Mouse (Mus musculus) MEL (cell line): Measurements from ENCODE around the gene Zfp984. TPM values are rescaled to one million over a fixed set of nuclear protein-coding genes. Genes with fewer than 3 reads are reported as not detected.
"Not testable (repeated sequence)": the region's sequence is repeated elsewhere in the genome, so short reads cannot be mapped to it uniquely, and the experiment has no call there.

Experiments
- DNase-seq: peaks from one replicate; pipeline ENCODE4 v3.0.0; 2011; ENCODE audit warnings: low read depth, low spot score
- H3K27ac ChIP-seq: 2 replicates; pipeline ENCODE4 v1.5.1; 2012; ENCODE audit warnings: low read depth, mild to moderate bottlenecking, control low read depth, low read length, moderate library complexity; ENCODE audit not compliant: control insufficient read depth
- H3K27me3 ChIP-seq, 2 experiments: fragments of 150-350 bp in 1 of 2; sonication (generic) in 1 of 2; 2 replicates each; pipeline ENCODE4 v1.6.1; 2012; ENCODE audit warnings: low read length in 2 of 2, mild to moderate bottlenecking in 2 of 2, improper control_type of control experiment in 1 of 2, moderate library complexity in 1 of 2; ENCODE audit not compliant: insufficient read depth in 2 of 2, control insufficient read depth in 1 of 2
- H3K36me3 ChIP-seq, 2 experiments: 2 replicates each; pipeline ENCODE4 v1.6.1; 2012 to 2014; ENCODE audit warnings: low read length in 2 of 2, improper control_type of control experiment in 1 of 2, inconsistent platforms in 1 of 2, mild to moderate bottlenecking in 1 of 2; ENCODE audit not compliant: insufficient read depth in 2 of 2, control insufficient read depth in 1 of 2
- H3K4me1 ChIP-seq, 2 experiments: fragments of 150-350 bp in 1 of 2; sonication (generic) in 1 of 2; 2 replicates each; pipeline ENCODE4 v1.6.1; 2012; ENCODE audit warnings: low read length in 2 of 2, improper control_type of control experiment in 1 of 2, mild to moderate bottlenecking in 1 of 2; ENCODE audit not compliant: insufficient read depth in 2 of 2, control insufficient read depth in 1 of 2
- H3K4me3 ChIP-seq, 2 experiments: fragments of 150-350 bp in 1 of 2; sonication (generic) in 1 of 2; 2 replicates each; pipeline ENCODE4 v1.5.1; 2012; ENCODE audit warnings: low read depth in 2 of 2, low read length in 2 of 2, mild to moderate bottlenecking in 2 of 2, moderate library complexity in 2 of 2, control low read depth in 1 of 2, improper control_type of control experiment in 1 of 2; ENCODE audit not compliant: control insufficient read depth in 1 of 2, insufficient read depth in 1 of 2
- H3K79me2 ChIP-seq: 2 replicates; pipeline ENCODE4 v1.6.1; 2012; ENCODE audit warnings: mild to moderate bottlenecking, low read length, moderate library complexity; ENCODE audit not compliant: control insufficient read depth, poor library complexity, insufficient read depth
- H3K9ac ChIP-seq: 2 replicates; pipeline ENCODE4 v1.6.1; 2012; ENCODE audit warnings: low read depth, mild to moderate bottlenecking, control low read depth, low read length, moderate library complexity; ENCODE audit not compliant: control insufficient read depth, poor library complexity, severe bottlenecking
- H3K9me3 ChIP-seq: fragments of 150-350 bp; sonication (generic); replicated peaks from 2 replicates; pipeline ENCODE4 v1.6.1; 2012; ENCODE audit warnings: mild to moderate bottlenecking, low read length, improper control_type of control experiment, moderate library complexity; ENCODE audit not compliant: insufficient read depth
- CHD1 ChIP-seq: IDR thresholded peaks from 2 replicates; pipeline ENCODE4 v1.6.1; 2012; ENCODE audit warnings: low read depth, mild to moderate bottlenecking, inconsistent platforms, low read length, improper control_type of control experiment
- CHD2 ChIP-seq: IDR thresholded peaks from 2 replicates; pipeline ENCODE4 v1.6.1; 2011; ENCODE audit warnings: low read length, improper control_type of control experiment
- CTCF ChIP-seq, 3 experiments: IDR thresholded peaks in 2 of 3; conservative IDR thresholded peaks in 1 of 3; 2 replicates each; pipeline ENCODE4 v1.5.1; 2011 to 2012; ENCODE audit warnings: low read length in 3 of 3, low read depth in 2 of 3, mild to moderate bottlenecking in 2 of 3, improper control_type of control experiment in 1 of 3, inconsistent platforms in 1 of 3, mixed read lengths in 1 of 3, moderate library complexity in 1 of 3; ENCODE audit not compliant: control insufficient read depth in 1 of 3, insufficient read depth in 1 of 3, poor library complexity in 1 of 3, severe bottlenecking in 1 of 3
- E2F4 ChIP-seq: IDR thresholded peaks from 2 replicates; pipeline ENCODE4 v1.6.1; 2011; ENCODE audit warnings: low read depth, low read length, improper control_type of control experiment, borderline replicate concordance
- EP300 ChIP-seq, 2 experiments: IDR thresholded peaks; 2 replicates each; pipeline ENCODE4 v1.6.1; 2011; ENCODE audit warnings: improper control_type of control experiment in 2 of 2, low read length in 2 of 2, low read depth in 1 of 2, mild to moderate bottlenecking in 1 of 2
- ETS1 ChIP-seq: IDR thresholded peaks from 2 replicates; pipeline ENCODE4 v1.6.1; 2012; ENCODE audit warnings: low read depth, mild to moderate bottlenecking, inconsistent platforms, low read length, improper control_type of control experiment, moderate library complexity
- GABPA ChIP-seq: IDR thresholded peaks from 2 replicates; pipeline ENCODE4 v1.6.1; 2012; ENCODE audit warnings: low read depth, mild to moderate bottlenecking, inconsistent platforms, low read length, improper control_type of control experiment, moderate library complexity
- MAX ChIP-seq: IDR thresholded peaks from 2 replicates; pipeline ENCODE4 v1.6.1; 2011; ENCODE audit warnings: low read length, improper control_type of control experiment
- MEF2A ChIP-seq: IDR thresholded peaks from 2 replicates; pipeline ENCODE4 v1.6.1; 2014; ENCODE audit warnings: low read depth, mild to moderate bottlenecking, inconsistent platforms, low read length, improper control_type of control experiment; ENCODE audit not compliant: poor library complexity, insufficient replicate concordance, severe bottlenecking; ENCODE audit errors: extremely low read depth
- MXI1 ChIP-seq: IDR thresholded peaks from 2 replicates; pipeline ENCODE4 v1.6.1; 2011; ENCODE audit warnings: mild to moderate bottlenecking, low read depth, low read length, improper control_type of control experiment
- MYB ChIP-seq: IDR thresholded peaks from 2 replicates; pipeline ENCODE4 v1.6.1; 2011; ENCODE audit warnings: mild to moderate bottlenecking, low read depth, low read length, improper control_type of control experiment
- NRF1 ChIP-seq: IDR thresholded peaks from 2 replicates; pipeline ENCODE4 v1.6.1; 2014; ENCODE audit warnings: low read depth, mild to moderate bottlenecking, inconsistent platforms, low read length, improper control_type of control experiment, moderate library complexity; ENCODE audit not compliant: poor library complexity, insufficient read depth, severe bottlenecking
- POLR2AphosphoS5 ChIP-seq: IDR thresholded peaks from 2 replicates; pipeline ENCODE4 v1.6.1; 2012; ENCODE audit warnings: low read depth, borderline replicate concordance, mild to moderate bottlenecking, inconsistent platforms, low read length, moderate library complexity, mixed read lengths
- RAD21 ChIP-seq: IDR thresholded peaks from 2 replicates; pipeline ENCODE4 v1.6.1; 2011; ENCODE audit warnings: mild to moderate bottlenecking, low read depth, low read length, improper control_type of control experiment
- RCOR1 ChIP-seq: IDR thresholded peaks from 2 replicates; pipeline ENCODE4 v1.6.1; 2012; ENCODE audit warnings: low read depth, mild to moderate bottlenecking, inconsistent platforms, low read length, improper control_type of control experiment
- SIN3A ChIP-seq: IDR thresholded peaks from 2 replicates; pipeline ENCODE4 v1.6.1; 2012; ENCODE audit warnings: low read length, improper control_type of control experiment, inconsistent platforms
- TAL1 ChIP-seq: IDR thresholded peaks from 2 replicates; pipeline ENCODE4 v1.6.1; 2012; ENCODE audit warnings: mild to moderate bottlenecking, inconsistent platforms, low read length, moderate library complexity, mixed read lengths
- TCF12 ChIP-seq: IDR thresholded peaks from 2 replicates; pipeline ENCODE4 v1.6.1; 2014; ENCODE audit warnings: low read depth, mild to moderate bottlenecking, inconsistent platforms, low read length, improper control_type of control experiment, moderate library complexity
- USF1 ChIP-seq: IDR thresholded peaks from 2 replicates; pipeline ENCODE4 v1.6.1; 2014; ENCODE audit warnings: low read depth, mild to moderate bottlenecking, inconsistent platforms, low read length, improper control_type of control experiment, moderate library complexity
- ZMIZ1 ChIP-seq: IDR thresholded peaks from 2 replicates; pipeline ENCODE4 v1.6.1; 2012; ENCODE audit warnings: low read depth, mild to moderate bottlenecking, inconsistent platforms, low read length, improper control_type of control experiment, moderate library complexity
- ZNF384 ChIP-seq: IDR thresholded peaks from 2 replicates; pipeline ENCODE4 v1.6.1; 2012; ENCODE audit warnings: low read depth, mild to moderate bottlenecking, inconsistent platforms, low read length, improper control_type of control experiment
- polyA plus RNA-seq, 2 experiments: library from polyadenylated mRNA; stranded (reverse) in 1 of 2; unstranded in 1 of 2; fragments of >175 nt in 1 of 2; fragments of >200 nt in 1 of 2; gene quantifications; 2 replicates each; pipeline versions ENCODE4 v1.2.1 to v1.2.4; 2012; ENCODE audit warnings: low replicate concordance in 2 of 2, low read depth in 1 of 2; ENCODE audit not compliant: insufficient read length in 2 of 2, insufficient read depth in 1 of 2, missing spikeins in 1 of 2
- total RNA-seq: library from RNA; depleted of rRNA; stranded (reverse); fragments of 300-350 nt; gene quantifications from 2 replicates; pipeline ENCODE4 v1.2.3, GENCODE M21; 2012; rRNA removed

The Zfp984 gene
- total RNA-seq (1.4 and 2.2 TPM in 2 replicates), polyA plus RNA-seq (under 1 TPM in 1 of 2 experiments, not detected in 1; 0.92 TPM)

- not testable (repeated sequence) for H3K4me1 ChIP-seq, H3K9me3 ChIP-seq, H3K36me3 ChIP-seq, H3K79me2 ChIP-seq, H3K27me3 ChIP-seq
- H3K9ac ChIP-seq: peak within 1 kb of the TSS; percentile 61
- H3K4me3 ChIP-seq: peak within 1 kb of the TSS; percentile 59 to 60
- peak within 1 kb of the TSS; percentile 36; the same call in 1 of the 2 replicates for H3K27ac ChIP-seq
- DNase-seq: peak; percentile 67
Observed at GRCm38 (mm10) chr4:147809292-147809965, at the start of gene Zfp984. Gene Zfp984, minus strand, starts transcription at chr4:147809788.

GRCm38 (mm10) chr4:147850776-147851175, 41.2 kb upstream of the Zfp984 start:
- TF ChIP-seq SIN3A (no peak), USF1 (no peak), NRF1 (no peak), TCF12 (no peak), MEF2A (no peak), GABPA (no peak), MYB (no peak), CHD2 (no peak), TAL1 (no peak), MXI1 (no peak), E2F4 (no peak), RAD21 (no peak)

GRCm38 (mm10) chr4:147848584-147848991, 39.0 kb upstream of the Zfp984 start:
- Histone ChIP-seq H3K9me3 (no peaks in the 10 kb centered on the region), H3K27ac (peak overlapping the region; percentile 83), H3K79me2 (peaks cover 8% of the 10 kb centered on the region), H3K9ac (peak overlapping the region; percentile 77), H3K27me3 (no peaks in the 10 kb centered on the region), H3K4me3 (peak overlapping the region; percentile 67 to 99), H3K4me1 (peaks cover 0 to 24% of the 10 kb centered on the region in 2 experiments; a peak in 3 of 4 replicates), H3K36me3 (peaks cover 0 to 27% of the 10 kb centered on the region in 2 experiments; a peak in 2 of 4 replicates)
- TF ChIP-seq ZNF384: no peak
- TF ChIP-seq SIN3A: peak; percentile 71; the same call in 1 of the 2 replicates
- TF ChIP-seq ETS1: 0 out of 2 replicates have a peak, but pooled peaks have one; percentile 5
- no peak for TF ChIP-seq CHD1
- no peak for TF ChIP-seq TCF12
- no peak for TF ChIP-seq E2F4
- TF ChIP-seq EP300 (IDR thresholded peaks at IDR 0.05; ENCODE audit: low read depth in 1 of 2, low read length in 2 of 2): peak in 1 of 2 experiments; percentile 30; a peak in 1 of 4 replicates
- TF ChIP-seq NRF1: no peak
- TF ChIP-seq RCOR1: no peak
- no peak for TF ChIP-seq MAX
- TF ChIP-seq POLR2AphosphoS5: no peak
- TF ChIP-seq CTCF (IDR thresholded peaks at IDR 0.05 in 2 of 3, conservative IDR thresholded peaks at IDR 0.05 in 1 of 3; ENCODE audit: control insufficient read depth in 1 of 3, insufficient read depth in 1 of 3, low read depth in 2 of 3, low read length in 3 of 3, poor library complexity in 1 of 3, severe bottlenecking in 1 of 3): no peak
- peak; percentile 9; the same call in 1 of the 2 replicates for TF ChIP-seq ZMIZ1
- DNase-seq: no peak

More at GRCm38 (mm10) chr4:147850776-147851175, 41.2 kb upstream of the Zfp984 start:
- peak overlapping the region; percentile 23 for H3K27ac ChIP-seq
- H3K4me3 ChIP-seq: no peak overlapping the region
- no peaks in the 10 kb centered on the region for H3K9me3 ChIP-seq
- H3K9ac ChIP-seq: no peak overlapping the region
- H3K36me3 ChIP-seq: peaks cover 0 to 27% of the 10 kb centered on the region in 2 experiments; a peak in 2 of 4 replicates
- no peaks in the 10 kb centered on the region for H3K27me3 ChIP-seq
- peaks cover 8% of the 10 kb centered on the region for H3K79me2 ChIP-seq
- peaks cover 0 to 24% of the 10 kb centered on the region in 2 experiments; a peak in 3 of 4 replicates for H3K4me1 ChIP-seq
- no peak for DNase-seq
